Mouse (Mus musculus): ENCODE data around the gene Rfx5.

DNA sequence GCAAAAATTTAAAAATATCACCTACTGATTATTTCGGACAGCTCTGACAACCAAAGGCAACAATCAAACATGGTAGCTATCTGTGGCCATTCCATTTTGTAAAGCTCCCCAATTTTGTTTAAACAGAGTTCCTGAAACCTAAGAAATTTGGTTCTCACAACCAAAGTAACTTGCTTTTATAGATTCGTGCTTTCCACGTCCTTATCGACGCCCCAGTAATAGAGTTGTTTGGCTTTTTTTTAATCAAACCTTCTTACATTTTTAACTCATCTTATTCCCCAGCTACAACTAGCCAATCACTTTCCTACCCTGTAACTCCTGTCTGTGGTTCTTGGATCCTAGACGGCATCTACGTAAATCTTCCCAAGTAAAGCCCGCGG is 501 bp upstream of the Rfx5 start:
- TF ChIP-seq GATA1 (IDR thresholded peaks at IDR 0.05; ENCODE audit: borderline replicate concordance, low read length) (no peak), FLI1 (IDR thresholded peaks at IDR 0.05; ENCODE audit: low read length) (no peak)

Measured in megakaryocyte, embryonic 14.5 days (primary cell).